Mouse (Mus musculus) testis, adult 2 months (tissue): ENCODE results near the gene Scg2.

ENCODE experiments used
- CTCF ChIP-seq: fragments of 200-500 bp; IDR thresholded peaks from 2 replicates; pipeline ENCODE4 v1.5.1; 2012; ENCODE audit warnings: low read depth, mild to moderate bottlenecking, inconsistent platforms, low read length, moderate library complexity; ENCODE audit not compliant: control insufficient read depth, insufficient read depth, insufficient replicate concordance
- POLR2A ChIP-seq: fragments of 200-500 bp; IDR thresholded peaks from 2 replicates; pipeline ENCODE4 v1.6.1; 2012; ENCODE audit warnings: low read depth, mild to moderate bottlenecking, inconsistent platforms, low read length, moderate library complexity; ENCODE audit not compliant: control insufficient read depth

DNA sequence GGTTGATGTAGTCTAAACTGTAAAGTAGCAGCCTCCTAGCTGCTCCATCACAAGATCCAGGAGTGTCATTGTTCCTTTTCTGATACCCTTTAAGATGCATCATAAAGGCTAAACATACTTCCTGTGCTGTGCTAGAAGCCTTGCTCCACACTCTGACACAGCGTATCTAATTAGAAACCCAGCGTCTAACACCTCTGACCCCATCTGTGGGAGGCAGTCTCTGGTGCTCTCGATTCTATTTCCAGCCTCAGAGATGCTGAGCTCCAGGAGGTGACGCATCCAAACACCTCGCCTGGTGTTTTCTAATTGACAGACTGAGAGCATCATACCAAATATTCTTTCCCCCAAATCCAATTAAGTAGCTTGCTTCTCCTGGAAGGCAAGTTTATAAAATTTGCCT, 18.6 kb upstream of the Scg2 start:
- TF ChIP-seq CTCF = no peak
- no peak for TF ChIP-seq POLR2A
